Mouse (Mus musculus) lung, embryonic 15.5 days (tissue): ENCODE data around the gene Lgals4. TPM values are rescaled to one million over a fixed set of nuclear protein-coding genes. Genes with fewer than 3 reads are reported as not detected.
A peak's percentile ranks its signal among the peaks of the same experiment; 100 is the strongest.

Experiments used
- ATAC-seq: fragments of 200-750 bp; cut with Nextera tagmentation; 2 replicates; pipeline ENCODE4 v1.8.0; 2017; ENCODE audit warnings: moderate number of reproducible peaks, borderline replicate concordance; ENCODE audit not compliant: low FRiP score, low TSS enrichment; ENCODE audit errors: extremely low read depth
- H3K27ac ChIP-seq: fragments of 300-500 bp; sonication (generic); 2 replicates; pipeline ENCODE4 v1.5.1; 2015; ENCODE audit warnings: moderate library complexity, mild to moderate bottlenecking, inconsistent platforms
- H3K27me3 ChIP-seq: fragments of 300-500 bp; sonication (generic); 2 replicates; pipeline ENCODE4 v1.6.1; 2015; ENCODE audit warnings: inconsistent platforms
- H3K36me3 ChIP-seq: fragments of 300-500 bp; sonication (generic); 2 replicates; pipeline ENCODE4 v1.6.1; 2015; ENCODE audit warnings: inconsistent platforms
- H3K4me1 ChIP-seq: fragments of 300-500 bp; sonication (generic); 2 replicates; pipeline ENCODE4 v1.6.1; 2015; ENCODE audit warnings: inconsistent platforms
- H3K4me2 ChIP-seq: fragments of 300-500 bp; sonication (generic); 2 replicates; pipeline ENCODE4 v1.6.1; 2015; ENCODE audit warnings: inconsistent platforms, mild to moderate bottlenecking, moderate library complexity
- H3K4me3 ChIP-seq: fragments of 300-500 bp; sonication (generic); 2 replicates; pipeline ENCODE4 v1.5.1; 2015; ENCODE audit warnings: mild to moderate bottlenecking, inconsistent platforms
- H3K9ac ChIP-seq: fragments of 300-500 bp; sonication (generic); 2 replicates; pipeline ENCODE4 v1.6.1; 2015; ENCODE audit warnings: inconsistent platforms
- H3K9me3 ChIP-seq: fragments of 300-500 bp; sonication (generic); 2 replicates; pipeline ENCODE4 v1.6.1; 2016; ENCODE audit warnings: inconsistent platforms
- WGBS: fragments of 180-500 bp; shearing (Covaris S2); methylation state at CpG from one replicate; pipeline ENCODE4 v1.1.7; 2015; 5-methylcytosine and 5-hydroxymethylcytosine counted together
- polyA plus RNA-seq: library from polyadenylated mRNA; unstranded; fragments of >200 nt; fragmentation: Nextera tagmentation; extraction: Ambion mirVana; gene quantifications from 2 replicates; pipeline ENCODE4 v1.2.1, GENCODE M21; 2015

Lgals4 gene
- polyA plus RNA-seq, 1 experiment from 2014 or later: 9.2 TPM

DNA sequence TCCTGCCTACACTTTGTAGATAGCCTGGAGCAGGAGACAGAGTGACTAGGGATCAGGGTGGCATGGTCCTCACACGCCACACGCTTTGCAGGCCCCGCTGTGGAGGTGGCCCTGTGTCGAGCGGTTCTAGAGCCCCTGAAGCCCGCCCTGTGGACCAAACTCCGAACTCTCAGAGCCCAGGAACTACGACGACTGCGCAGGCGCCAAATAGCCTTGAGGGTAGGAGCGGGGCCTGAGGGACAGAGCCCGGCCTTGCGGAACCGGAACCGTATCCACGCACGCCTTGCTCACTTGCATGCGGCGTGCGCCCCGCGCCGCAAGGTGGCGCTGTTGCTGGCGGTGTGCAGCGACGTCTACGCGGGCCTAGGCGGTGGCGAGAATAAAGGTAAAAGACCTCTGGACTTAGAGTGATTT, 37.1 kb upstream of the Lgals4 start:
- peak overlapping the region; percentile 20 for H3K4me3 ChIP-seq
- ATAC-seq: peak; percentile 80; the same call in 1 of the 2 replicates
- no peaks in the 10 kb centered on the region for H3K9me3 ChIP-seq

DNA sequence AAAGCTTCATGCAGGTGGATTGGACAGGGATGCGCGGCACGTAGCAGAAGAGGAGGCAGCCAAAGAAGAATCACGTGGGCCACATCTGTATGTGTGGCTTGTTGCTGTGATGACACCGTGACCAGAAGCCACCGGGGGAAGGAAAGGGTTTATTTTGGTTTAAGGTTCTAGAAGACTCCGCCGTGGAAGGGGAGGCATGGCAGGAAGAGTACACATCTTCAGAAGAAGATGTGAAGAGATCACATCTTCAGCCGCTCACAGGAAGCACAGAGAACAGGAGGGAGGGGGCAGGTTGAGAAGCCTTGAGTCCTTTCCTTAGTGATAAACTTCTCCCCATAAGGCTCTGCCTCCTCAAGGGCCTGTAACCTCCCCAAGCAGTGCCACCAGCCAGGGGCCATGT, 33.7 kb upstream of the Lgals4 start:
- Histone ChIP-seq H3K4me3 (no peak overlapping the region), H3K9me3 (no peaks in the 10 kb centered on the region), H3K9ac (no peak overlapping the region), H3K4me2 (no peak overlapping the region), H3K27ac (no peak overlapping the region), H3K4me1 (peaks cover 51% of the 10 kb centered on the region), H3K27me3 (no peaks in the 10 kb centered on the region), H3K36me3 (no peaks in the 10 kb centered on the region)
- WGBS: 90% methylated on average over 9 of the region's 9 CpGs
- ATAC-seq: no peak

More for the DNA sequence above, 37.1 kb upstream of the Lgals4 start:
- no peaks in the 10 kb centered on the region for H3K36me3 ChIP-seq
- peak overlapping the region; percentile 75 for H3K27ac ChIP-seq
- H3K27me3 ChIP-seq: no peaks in the 10 kb centered on the region
- peak overlapping the region; percentile 53 for H3K4me2 ChIP-seq
- H3K9ac ChIP-seq: peak overlapping the region; percentile 36
- 10% methylated on average over 32 of the region's 32 CpGs for WGBS
- H3K4me1 ChIP-seq: peaks cover 20% of the 10 kb centered on the region

DNA sequence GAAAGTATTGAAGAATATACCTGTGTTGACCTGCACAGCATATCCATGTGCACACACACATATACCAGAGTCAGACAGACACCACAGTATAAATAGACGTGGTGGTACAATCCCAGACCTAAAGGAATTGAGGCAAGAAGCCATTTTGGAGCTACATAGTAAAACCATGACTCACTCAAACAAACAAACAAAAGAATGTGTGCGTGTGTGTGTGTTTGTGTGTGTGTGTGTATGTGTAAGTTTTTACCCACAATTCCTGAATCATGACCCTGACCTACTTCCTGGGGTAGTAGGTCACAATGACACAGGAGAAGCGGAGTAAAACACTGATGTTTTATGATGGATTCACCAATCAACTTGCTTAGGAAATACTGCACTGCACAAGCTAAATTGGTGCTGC, 32.2 kb upstream of the Lgals4 start:
- Histone ChIP-seq H3K9me3 (no peaks in the 10 kb centered on the region), H3K27me3 (no peaks in the 10 kb centered on the region), H3K4me1 (peaks cover 46% of the 10 kb centered on the region), H3K4me2 (no peak overlapping the region), H3K27ac (peak overlapping the region; percentile 97), H3K36me3 (no peaks in the 10 kb centered on the region), H3K4me3 (no peak overlapping the region), H3K9ac (0 out of 2 replicates have a peak overlapping the region, but pooled peaks have one; percentile 7)
- 57% methylated on average over 3 of the region's 3 CpGs for WGBS
- no peak for ATAC-seq

DNA sequence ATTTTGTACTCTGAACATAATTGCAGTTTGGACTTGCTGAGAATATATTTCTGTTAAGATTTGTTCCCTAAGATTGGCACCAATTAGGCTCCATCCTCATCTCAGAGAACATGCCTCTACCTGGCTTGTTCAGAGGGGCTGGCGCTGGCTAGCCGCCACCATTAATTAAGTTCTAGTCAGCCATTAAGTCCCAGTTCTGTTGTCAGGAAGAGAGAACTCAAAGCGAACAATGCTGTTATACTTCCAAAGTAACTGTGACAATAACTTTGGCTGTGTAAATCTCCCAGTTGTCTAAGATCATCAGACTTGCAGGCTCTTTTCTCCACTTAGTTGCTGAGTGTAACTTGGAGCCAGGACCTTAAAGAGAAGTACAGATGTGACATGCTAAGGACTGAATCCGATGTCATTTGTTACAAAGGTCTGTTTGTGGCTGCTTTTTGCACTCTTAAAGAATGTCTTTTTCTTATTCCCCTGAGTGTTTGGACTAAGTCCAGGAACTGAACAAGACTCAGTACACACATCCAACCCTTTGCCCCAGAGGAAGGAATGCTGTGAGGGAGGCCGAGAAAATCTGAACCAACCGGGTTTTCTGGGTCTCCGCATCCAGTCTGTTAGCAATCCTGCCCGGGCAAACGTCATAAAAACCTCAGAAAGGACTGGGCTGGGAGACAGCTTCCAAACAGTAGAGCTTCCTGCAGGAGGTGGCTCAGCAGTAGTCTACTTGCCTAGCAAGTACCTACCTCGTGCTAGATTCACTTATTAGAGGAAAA, 31.6 kb upstream of the Lgals4 start:
- H3K9ac ChIP-seq: 0 out of 2 replicates have a peak overlapping the region, but pooled peaks have one; percentile 7
- 13% methylated on average over 10 of the region's 10 CpGs for WGBS

DNA sequence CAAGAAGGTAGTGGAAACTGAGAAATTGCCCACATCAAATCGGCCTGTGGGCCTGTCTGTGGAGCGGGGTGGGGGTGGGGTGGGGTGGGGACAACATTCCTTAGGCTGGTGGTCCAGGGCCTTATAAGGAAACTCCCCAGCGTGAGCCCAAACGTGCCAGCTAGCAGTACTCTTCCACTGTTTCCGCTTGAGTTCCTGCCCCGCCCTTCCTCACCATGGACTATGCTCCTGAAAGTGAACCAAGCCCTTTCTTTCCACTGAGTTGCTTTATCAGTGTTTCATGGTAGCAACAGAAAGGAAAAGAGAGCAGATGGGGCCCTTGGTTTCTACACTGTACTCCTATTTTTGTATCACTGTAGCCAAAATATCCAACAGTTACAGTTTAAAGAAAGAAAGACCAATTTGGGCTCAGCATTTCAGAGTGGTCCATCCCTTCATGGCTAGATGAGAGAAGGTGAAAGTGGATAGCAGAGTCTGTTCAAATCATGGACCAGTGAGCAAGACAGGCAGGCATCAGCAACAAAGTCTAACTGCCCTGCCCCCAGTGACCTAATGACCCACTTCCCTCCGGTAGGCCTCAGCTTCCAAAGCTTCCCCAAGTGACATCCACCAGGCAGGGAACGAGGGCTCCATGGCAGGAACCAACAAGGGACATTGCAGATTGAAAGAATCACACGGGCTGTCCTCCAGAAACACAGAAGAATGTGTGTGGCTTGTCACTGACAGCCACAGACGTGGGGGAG, 30.6 kb upstream of the Lgals4 start:
- ATAC-seq: peak; percentile 64
- H3K27ac ChIP-seq: peak overlapping the region; percentile 97
- H3K4me1 ChIP-seq: peaks cover 49% of the 10 kb centered on the region
- H3K27me3 ChIP-seq: no peaks in the 10 kb centered on the region
- H3K36me3 ChIP-seq: no peaks in the 10 kb centered on the region
- 9% methylated on average over 10 of the region's 10 CpGs for WGBS
- 0 out of 2 replicates have a peak overlapping the region, but pooled peaks have one; percentile 7 for H3K9ac ChIP-seq
- no peak overlapping the region for H3K4me3 ChIP-seq
- H3K4me2 ChIP-seq: peak overlapping the region; percentile 39
- H3K9me3 ChIP-seq: no peaks in the 10 kb centered on the region

More for the DNA sequence above, 31.6 kb upstream of the Lgals4 start:
- Histone ChIP-seq H3K27me3 (no peaks in the 10 kb centered on the region), H3K27ac (peak overlapping the region; percentile 97), H3K36me3 (no peaks in the 10 kb centered on the region), H3K4me3 (no peak overlapping the region), H3K9me3 (no peaks in the 10 kb centered on the region), H3K4me1 (peaks cover 43% of the 10 kb centered on the region), H3K4me2 (peak overlapping the region; percentile 39)
- peak; percentile 79; the same call in 1 of the 2 replicates for ATAC-seq

DNA sequence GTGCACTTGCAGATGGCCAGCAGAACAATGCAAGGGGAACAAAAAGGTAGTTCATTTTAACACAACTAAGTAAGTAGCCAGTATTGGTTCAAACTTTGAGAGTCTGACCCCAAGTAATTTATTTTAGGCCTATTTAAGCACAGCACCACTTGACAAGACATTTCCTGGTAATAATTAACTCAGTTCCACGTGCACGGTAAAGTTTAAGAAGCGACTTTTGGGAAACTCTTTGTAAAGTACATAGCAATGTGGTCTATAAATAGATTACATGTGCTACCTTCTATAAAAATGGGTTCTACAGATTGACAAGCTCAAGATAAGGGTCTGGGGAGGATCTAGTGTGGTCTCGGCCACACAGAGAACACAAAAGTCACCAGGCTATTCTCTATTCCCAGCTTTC, 29.9 kb upstream of the Lgals4 start:
- 28% methylated on average over 4 of the region's 4 CpGs for WGBS

DNA sequence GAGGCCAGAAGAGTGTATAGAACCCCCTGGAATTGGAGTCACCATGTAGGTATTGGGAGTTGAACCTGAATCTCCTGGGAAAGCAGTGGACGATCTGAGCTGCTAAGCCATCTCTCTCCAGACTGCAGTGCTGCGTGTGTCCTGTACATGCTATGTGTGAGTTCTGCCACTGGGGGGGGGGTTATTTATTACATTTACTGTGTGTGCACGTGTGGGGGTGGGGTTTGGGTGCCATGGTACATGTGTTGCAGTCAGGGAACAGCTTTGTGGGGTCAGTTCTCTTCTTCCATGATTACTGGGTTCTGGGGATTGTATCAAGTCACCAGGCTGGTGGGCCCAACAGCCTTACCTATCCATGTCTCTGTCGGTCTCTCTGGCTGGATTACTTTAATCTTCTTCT, 26.8 kb upstream of the Lgals4 start:
- peaks cover 43% of the 10 kb centered on the region for H3K4me1 ChIP-seq
- no peaks in the 10 kb centered on the region for H3K9me3 ChIP-seq
- H3K4me2 ChIP-seq: no peak overlapping the region
- H3K9ac ChIP-seq: no peak overlapping the region
- no peak overlapping the region for H3K4me3 ChIP-seq
- H3K27me3 ChIP-seq: no peaks in the 10 kb centered on the region
- peaks cover under 1% of the 10 kb centered on the region; the same call in 1 of the 2 replicates for H3K36me3 ChIP-seq
- H3K27ac ChIP-seq: no peak overlapping the region
- WGBS: 66% methylated on average over 4 of the region's 4 CpGs
- no peak for ATAC-seq

More for the DNA sequence above, 29.9 kb upstream of the Lgals4 start:
- H3K27ac ChIP-seq: peak overlapping the region; percentile 97
- ATAC-seq: no peak
- no peak overlapping the region for H3K4me3 ChIP-seq
- no peaks in the 10 kb centered on the region for H3K27me3 ChIP-seq
- H3K4me2 ChIP-seq: peak overlapping the region; percentile 39; the same call in 1 of the 2 replicates
- no peaks in the 10 kb centered on the region for H3K36me3 ChIP-seq
- no peaks in the 10 kb centered on the region for H3K9me3 ChIP-seq
- H3K9ac ChIP-seq: no peak overlapping the region
- H3K4me1 ChIP-seq: peaks cover 53% of the 10 kb centered on the region

DNA sequence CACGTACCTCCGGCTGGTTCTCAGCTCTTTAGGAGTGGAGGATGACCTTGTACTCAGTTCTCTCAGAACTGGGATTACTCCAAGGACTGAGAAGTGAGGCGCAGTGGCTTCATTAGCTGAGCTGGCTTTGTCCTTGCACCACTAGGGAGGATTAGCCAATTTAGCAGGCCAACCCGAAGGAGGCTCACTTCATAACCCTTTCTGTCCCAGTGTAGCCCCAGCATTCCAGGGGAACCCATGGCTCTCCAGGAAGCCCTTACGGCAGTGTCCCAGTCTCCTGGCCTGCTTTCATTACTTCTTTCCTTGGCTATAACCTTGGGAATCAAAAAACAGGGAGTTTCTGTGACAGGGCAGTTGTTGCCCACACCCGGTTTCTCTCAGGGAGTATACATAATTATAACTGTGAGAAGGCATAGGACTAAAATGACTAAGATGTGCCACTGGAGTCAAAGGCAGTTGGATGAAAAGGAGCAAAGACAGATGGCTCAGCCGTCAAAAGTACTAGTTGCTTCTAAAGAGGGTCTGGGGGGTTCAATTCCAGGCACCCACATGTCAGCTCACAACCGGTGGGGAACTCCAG, 25.9 kb upstream of the Lgals4 start:
- peak overlapping the region; percentile 89 for H3K4me3 ChIP-seq
- no peaks in the 10 kb centered on the region for H3K27me3 ChIP-seq
- peak overlapping the region; percentile 100 for H3K27ac ChIP-seq
- peaks cover 9% of the 10 kb centered on the region for H3K36me3 ChIP-seq
- no peak for ATAC-seq
- peaks cover 43% of the 10 kb centered on the region for H3K4me1 ChIP-seq
- WGBS: 34% methylated on average over 8 of the region's 8 CpGs
- H3K9me3 ChIP-seq: no peaks in the 10 kb centered on the region
- peak overlapping the region; percentile 86 for H3K4me2 ChIP-seq
- peak overlapping the region; percentile 91 for H3K9ac ChIP-seq

DNA sequence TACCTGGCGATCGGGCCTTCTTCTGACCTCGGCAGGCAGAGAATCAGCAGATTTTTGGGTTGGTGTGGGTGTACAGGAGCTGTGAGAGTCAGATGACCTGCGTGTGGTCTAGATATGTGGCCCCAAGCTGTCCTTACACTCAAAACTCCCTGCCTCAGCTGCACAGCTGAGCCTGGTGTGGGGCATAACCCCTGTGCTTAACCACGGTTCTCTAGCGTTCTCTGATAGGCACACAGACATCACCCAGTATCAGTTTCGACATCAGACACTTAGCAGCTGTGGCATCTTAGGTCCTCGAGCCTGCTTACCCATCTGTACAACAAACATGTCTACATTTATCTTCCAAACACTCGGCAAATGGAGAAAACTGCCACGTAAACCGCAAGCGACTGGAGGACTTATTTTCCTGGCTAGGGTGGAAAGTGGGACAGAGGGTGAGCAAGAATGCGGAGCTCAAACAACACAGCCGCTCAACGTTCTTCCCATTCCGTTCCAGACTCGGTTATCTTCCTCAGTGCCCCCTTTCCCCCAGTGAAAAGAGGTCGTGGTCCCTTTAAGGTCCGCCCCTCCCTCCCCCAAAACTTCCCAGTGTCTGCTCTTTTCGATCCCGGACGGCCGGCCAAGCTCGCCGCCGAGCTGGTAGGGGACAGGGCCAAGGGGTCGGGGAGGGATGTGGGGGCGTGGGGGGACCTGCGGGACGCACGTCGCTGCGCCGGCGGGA, 25.3 kb upstream of the Lgals4 start, which contains the start of gene Hnrnpl:
Hnrnpl (plus strand) TSS at position 321 of the 721 bp plus-strand sequence.
- peak within 1 kb of the TSS; percentile 100 for H3K27ac ChIP-seq
- H3K27me3 ChIP-seq: no peaks in the 10 kb centered on the region
- peak within 1 kb of the TSS; percentile 89 for H3K4me3 ChIP-seq
- no peaks in the 10 kb centered on the region for H3K9me3 ChIP-seq
- H3K36me3 ChIP-seq: peaks cover 16% of the 10 kb centered on the region
- peak; percentile 16 for ATAC-seq
- H3K4me2 ChIP-seq: peak within 1 kb of the TSS; percentile 86
- H3K4me1 ChIP-seq: peaks cover 43% of the 10 kb centered on the region
- H3K9ac ChIP-seq: peak within 1 kb of the TSS; percentile 91
- 1% methylated on average over 35 of the region's 35 CpGs for WGBS

DNA sequence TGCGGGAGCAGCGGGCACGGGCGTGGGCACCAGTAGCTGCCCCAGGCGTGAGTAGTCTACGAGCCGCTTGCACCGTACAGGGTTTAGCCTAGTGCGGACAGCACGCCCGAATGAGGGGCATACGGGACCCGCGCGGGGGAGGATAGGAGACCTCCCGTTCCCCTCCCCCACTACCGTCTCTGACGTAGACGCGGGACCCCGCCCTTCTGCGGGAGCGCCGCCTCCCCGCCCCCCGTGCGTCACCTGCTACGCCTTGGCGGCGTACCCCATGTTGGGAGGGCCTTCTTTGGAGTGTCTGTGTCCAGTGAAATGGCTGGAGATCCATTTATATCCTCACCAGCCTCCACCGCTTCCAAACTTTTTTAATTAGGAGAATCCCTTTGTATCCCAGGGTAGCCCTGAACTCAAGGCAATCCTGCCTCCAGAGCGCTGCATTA, 24.7 kb upstream of the Lgals4 start:
- Histone ChIP-seq H3K4me1 (peaks cover 43% of the 10 kb centered on the region), H3K27me3 (no peaks in the 10 kb centered on the region), H3K9ac (peak overlapping the region; percentile 91), H3K4me3 (peak overlapping the region; percentile 89), H3K9me3 (no peaks in the 10 kb centered on the region), H3K27ac (peak overlapping the region; percentile 100), H3K4me2 (peak overlapping the region; percentile 86), H3K36me3 (peaks cover 22% of the 10 kb centered on the region)
- 0% methylated on average over 32 of the region's 32 CpGs for WGBS
- ATAC-seq: peak; percentile 74
